Mouse (Mus musculus): ENCODE measurements around the gene Ccdc149. TPM values are rescaled to one million over a fixed set of nuclear protein-coding genes. Genes with fewer than 3 reads are reported as not detected.

The Ccdc149 gene
- polyA plus RNA-seq, 1 experiment from 2014 or later, result 0.64 TPM

DNA sequence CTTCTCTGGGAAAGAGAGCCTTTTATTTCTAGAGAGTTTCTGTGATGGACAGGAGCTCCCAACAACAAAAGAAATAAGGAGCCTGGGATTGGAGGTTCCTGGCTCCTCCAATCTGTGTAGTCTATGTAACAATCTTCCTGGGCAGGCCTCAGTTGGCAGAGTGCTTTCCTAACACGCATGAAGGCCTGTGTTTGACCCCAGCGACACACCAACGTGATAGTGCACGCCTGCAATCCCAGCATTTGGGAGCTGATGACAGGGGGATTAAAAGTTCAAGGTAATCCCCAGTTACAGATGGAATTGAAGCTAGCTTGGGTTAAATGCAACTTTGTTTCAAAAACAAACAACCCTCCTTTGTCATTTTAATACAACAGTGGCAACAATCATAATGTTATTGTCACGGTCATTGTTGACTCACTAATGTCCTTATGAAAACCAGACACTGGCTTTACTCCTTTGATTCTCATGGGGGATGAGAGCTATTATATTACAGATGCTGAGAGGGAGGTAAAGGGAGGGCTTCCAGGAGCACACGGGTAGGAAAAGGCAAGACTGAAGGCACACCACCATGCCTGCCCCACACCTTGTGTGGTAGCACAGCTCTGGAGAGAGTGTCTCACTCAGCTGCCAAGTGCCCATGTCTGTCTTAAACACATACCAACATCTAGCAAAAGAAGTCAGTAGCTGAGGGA lies 108.4 kb downstream of the Ccdc149 start:
- DNase-seq (ENCODE audit: low spot score), result no peak
- H3K4me1 ChIP-seq, result peaks cover 17% of the 10 kb centered on the region
- WGBS, result 70% methylated on average over 6 of the region's 6 CpGs
- peaks cover 1% of the 10 kb centered on the region; the same call in 1 of the 2 replicates for H3K27me3 ChIP-seq (ENCODE audit: low read depth, poor library complexity, severe bottlenecking)
- no peak overlapping the region for H3K4me3 ChIP-seq
- H3K27ac ChIP-seq, result no peak overlapping the region
- no peaks in the 10 kb centered on the region for H3K9me3 ChIP-seq (replicated peaks)
- H3K36me3 ChIP-seq, result no peaks in the 10 kb centered on the region

DNA sequence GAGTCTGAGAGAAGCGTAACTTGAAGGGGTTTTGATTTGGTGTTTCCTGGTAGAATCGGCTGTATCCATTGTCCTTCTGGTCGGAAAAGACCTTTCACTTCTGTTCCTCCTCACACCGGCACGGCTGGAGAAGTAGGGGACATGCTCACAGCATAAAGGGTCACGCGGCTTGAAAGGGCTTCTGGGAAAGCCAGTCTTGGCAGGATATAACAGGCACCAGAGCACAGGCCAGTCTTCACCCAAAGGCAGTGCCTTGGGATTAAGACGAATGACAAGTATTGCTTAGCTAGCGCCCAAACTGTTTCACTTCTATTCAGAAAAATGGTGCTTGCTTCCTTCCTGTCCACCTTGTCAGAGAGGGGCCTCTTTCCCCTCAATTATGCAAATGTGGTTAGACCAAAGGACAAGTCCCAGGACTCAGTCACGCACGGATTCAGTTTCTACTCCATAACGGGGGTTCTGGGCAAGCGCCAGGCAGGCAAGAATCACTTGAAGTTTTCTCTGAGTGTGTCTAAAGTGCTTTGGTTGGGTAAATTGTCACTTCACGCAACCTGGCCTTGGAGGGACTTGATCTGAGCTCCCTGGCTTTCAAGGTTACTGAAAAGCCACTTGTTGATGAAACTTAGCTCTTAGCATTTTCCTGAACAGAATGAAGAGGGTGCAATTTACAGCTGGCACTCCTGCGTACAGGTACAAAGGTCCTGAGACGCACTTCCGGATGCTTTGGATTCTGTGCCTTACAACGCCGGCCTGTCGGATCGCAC lies 110.9 kb downstream of the Ccdc149 start:
- WGBS, result 80% methylated on average over 21 of the region's 21 CpGs
- H3K36me3 ChIP-seq, result no peaks in the 10 kb centered on the region
- H3K27ac ChIP-seq, result no peak overlapping the region
- no peak overlapping the region for H3K4me3 ChIP-seq
- no peaks in the 10 kb centered on the region for H3K27me3 ChIP-seq (ENCODE audit: low read depth, poor library complexity, severe bottlenecking)
- no peaks in the 10 kb centered on the region for H3K9me3 ChIP-seq (replicated peaks)
- H3K4me1 ChIP-seq, result peaks cover 22% of the 10 kb centered on the region
- DNase-seq (ENCODE audit: low spot score), result no peak

DNA sequence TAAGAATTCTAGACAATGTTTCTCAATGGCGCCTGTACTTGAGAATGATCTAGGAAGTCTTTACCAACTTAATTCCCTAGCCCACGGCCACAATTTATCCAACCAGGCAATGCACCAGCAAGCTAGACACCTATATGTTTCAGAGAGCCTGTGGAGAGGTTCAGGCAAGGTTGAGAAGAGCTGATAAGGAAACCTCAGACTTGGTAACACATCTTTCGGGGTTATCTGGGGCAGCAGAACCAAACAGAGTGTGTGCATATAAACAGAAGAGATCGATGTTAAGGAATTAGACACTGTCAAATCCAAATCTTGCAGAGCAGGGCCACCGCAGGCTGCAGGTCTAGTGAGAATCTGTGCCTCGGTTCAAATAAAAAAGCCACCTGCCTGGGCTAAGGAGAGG lies 113.2 kb downstream of the Ccdc149 start:
- H3K36me3 ChIP-seq, result no peaks in the 10 kb centered on the region
- no peaks in the 10 kb centered on the region for H3K9me3 ChIP-seq (replicated peaks)
- WGBS, result 91% methylated on average over 6 of the region's 6 CpGs
- DNase-seq (ENCODE audit: low spot score), result no peak
- H3K27ac ChIP-seq, result no peak overlapping the region
- H3K4me1 ChIP-seq, result peaks cover 10% of the 10 kb centered on the region
- H3K27me3 ChIP-seq (ENCODE audit: low read depth, poor library complexity, severe bottlenecking), result no peaks in the 10 kb centered on the region
- no peak overlapping the region for H3K4me3 ChIP-seq

DNA sequence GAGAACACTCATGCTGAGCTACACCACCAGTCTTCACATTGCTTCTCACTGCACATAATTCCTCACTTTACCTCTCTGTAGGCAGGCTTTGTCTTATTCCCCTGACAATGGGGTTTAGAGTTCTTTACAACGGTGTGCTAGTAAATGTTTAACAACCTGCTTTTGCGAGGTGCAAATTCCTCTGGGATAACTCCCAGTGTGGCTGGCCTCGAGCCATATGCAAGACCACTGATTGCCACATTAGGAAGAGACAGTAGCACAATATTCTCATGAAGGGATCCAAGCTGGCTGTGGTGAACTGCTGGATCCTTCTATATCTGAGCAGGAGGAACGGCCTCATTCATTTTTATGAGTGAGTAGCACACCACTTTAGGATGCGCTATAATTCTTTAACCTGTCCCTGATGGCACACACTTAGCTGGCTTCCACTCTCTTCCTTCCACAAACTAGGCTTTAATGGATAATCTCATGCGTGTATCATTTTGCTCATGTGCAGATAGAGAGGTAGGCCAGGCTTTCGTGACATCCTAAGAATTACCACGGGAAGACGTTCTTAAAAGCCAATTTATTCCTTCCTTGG lies 114.1 kb downstream of the Ccdc149 start:
- Histone ChIP-seq H3K4me1 (peaks cover 9% of the 10 kb centered on the region; the same call in 1 of the 2 replicates), H3K27me3 (ENCODE audit: low read depth, poor library complexity, severe bottlenecking) (no peaks in the 10 kb centered on the region), H3K9me3 (replicated peaks) (no peaks in the 10 kb centered on the region), H3K4me3 (no peak overlapping the region), H3K36me3 (no peaks in the 10 kb centered on the region), H3K27ac (no peak overlapping the region)
- WGBS, result 70% methylated on average over 9 of the region's 9 CpGs
- DNase-seq (ENCODE audit: low spot score), result no peak

DNA sequence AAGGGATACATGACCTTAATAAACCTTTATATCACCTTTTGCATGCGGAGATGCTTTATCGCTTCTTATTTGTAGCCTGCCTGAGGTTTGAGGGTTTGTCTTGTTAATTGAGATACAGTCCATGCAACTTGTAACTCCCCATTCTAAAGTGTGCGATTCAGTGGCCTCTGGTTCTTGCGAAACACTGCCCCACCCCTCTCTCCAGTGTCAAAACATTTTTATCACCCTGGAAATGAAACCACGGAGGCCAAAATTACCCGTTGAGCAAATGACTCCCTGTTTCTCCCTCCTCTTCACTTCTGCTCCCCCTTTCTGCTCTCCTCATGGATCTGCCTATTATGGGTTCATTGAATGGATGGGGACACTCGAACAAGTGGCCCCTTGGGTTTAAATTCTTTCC lies 115.7 kb downstream of the Ccdc149 start:
- Histone ChIP-seq H3K4me1 (peaks cover 9% of the 10 kb centered on the region; the same call in 1 of the 2 replicates), H3K27ac (no peak overlapping the region), H3K9me3 (replicated peaks) (no peaks in the 10 kb centered on the region), H3K36me3 (no peaks in the 10 kb centered on the region), H3K4me3 (no peak overlapping the region), H3K27me3 (ENCODE audit: low read depth, poor library complexity, severe bottlenecking) (no peaks in the 10 kb centered on the region)
- WGBS, result 90% methylated on average over 7 of the region's 7 CpGs
- DNase-seq (ENCODE audit: low spot score), result no peak

DNA sequence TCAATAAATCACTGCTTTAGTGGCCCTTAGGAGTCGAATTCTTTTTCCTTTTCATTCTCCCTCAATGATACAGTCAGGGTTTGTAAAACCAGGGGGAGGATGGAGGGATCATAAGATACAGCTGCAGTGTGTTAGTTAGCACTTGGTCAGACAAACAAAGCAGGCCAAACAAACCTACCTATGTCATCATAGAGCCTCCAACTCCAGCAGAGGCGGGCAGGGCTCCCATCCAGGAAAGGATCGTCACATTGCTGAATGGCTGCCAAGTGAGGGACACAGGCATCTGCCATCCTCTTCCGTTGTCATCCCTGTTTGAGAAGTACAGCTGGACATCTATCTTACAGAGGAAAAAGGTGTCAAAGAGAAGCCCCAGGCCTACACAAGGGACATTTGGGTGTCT lies 116.9 kb downstream of the Ccdc149 start:
- WGBS, result 79% methylated on average over 4 of the region's 4 CpGs
- no peak for DNase-seq (ENCODE audit: low spot score)
- H3K4me1 ChIP-seq, result peaks cover 4% of the 10 kb centered on the region; the same call in 1 of the 2 replicates
- no peaks in the 10 kb centered on the region for H3K36me3 ChIP-seq
- no peaks in the 10 kb centered on the region for H3K9me3 ChIP-seq (replicated peaks)
- H3K27me3 ChIP-seq (ENCODE audit: low read depth, poor library complexity, severe bottlenecking), result no peaks in the 10 kb centered on the region
- no peak overlapping the region for H3K4me3 ChIP-seq
- H3K27ac ChIP-seq, result no peak overlapping the region

DNA sequence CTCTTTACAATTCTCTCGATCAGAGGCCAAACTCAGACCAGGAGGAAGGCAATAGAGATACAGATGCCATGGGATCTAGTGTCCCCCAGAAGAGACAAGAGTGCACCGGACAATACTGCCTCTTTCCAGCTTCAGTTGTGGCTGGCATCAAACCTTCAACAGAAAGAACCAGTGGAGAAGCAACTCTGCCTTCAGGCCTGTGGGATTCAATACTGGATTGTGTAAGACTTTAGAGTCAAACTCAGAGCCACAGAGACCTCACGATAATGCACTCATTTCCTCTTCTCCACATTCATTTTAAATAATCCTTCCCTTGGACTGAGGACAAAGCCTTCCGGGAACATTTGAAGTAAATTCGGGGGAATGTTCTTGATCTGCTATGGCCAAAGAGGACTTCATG lies 118.6 kb downstream of the Ccdc149 start:
- no peak for DNase-seq (ENCODE audit: low spot score)
- Histone ChIP-seq H3K4me1 (peaks cover 4% of the 10 kb centered on the region; the same call in 1 of the 2 replicates), H3K9me3 (replicated peaks) (no peaks in the 10 kb centered on the region), H3K27ac (no peak overlapping the region), H3K27me3 (ENCODE audit: low read depth, poor library complexity, severe bottlenecking) (no peaks in the 10 kb centered on the region), H3K36me3 (no peaks in the 10 kb centered on the region), H3K4me3 (no peak overlapping the region)
- WGBS, result 90% methylated on average over 5 of the region's 5 CpGs

DNA sequence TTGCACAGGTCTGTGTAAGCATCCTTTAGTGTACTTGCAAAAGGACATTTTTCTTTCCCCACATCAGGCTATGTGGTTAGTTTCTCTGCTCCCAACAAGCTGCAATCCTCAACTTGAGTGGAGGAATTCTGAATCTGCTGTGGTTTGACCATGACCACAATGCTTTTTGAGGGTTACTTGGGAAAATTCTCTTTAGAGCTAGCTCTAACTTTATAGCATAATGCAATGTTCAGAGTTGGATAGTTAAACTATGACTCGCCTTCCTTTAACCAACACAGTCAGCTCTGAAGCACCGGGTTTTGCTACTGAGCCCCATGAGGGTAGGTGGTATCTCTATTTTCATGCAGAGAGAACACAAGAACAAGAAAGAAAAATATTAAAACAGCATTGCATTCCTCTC lies 119.8 kb downstream of the Ccdc149 start:
- Histone ChIP-seq H3K9me3 (replicated peaks) (no peaks in the 10 kb centered on the region), H3K4me3 (no peak overlapping the region), H3K36me3 (no peaks in the 10 kb centered on the region), H3K27me3 (ENCODE audit: low read depth, poor library complexity, severe bottlenecking) (no peaks in the 10 kb centered on the region), H3K27ac (no peak overlapping the region), H3K4me1 (no peaks in the 10 kb centered on the region)
- no peak for DNase-seq (ENCODE audit: low spot score)
- WGBS, result 95% methylated on average over 2 of the region's 2 CpGs

DNA sequence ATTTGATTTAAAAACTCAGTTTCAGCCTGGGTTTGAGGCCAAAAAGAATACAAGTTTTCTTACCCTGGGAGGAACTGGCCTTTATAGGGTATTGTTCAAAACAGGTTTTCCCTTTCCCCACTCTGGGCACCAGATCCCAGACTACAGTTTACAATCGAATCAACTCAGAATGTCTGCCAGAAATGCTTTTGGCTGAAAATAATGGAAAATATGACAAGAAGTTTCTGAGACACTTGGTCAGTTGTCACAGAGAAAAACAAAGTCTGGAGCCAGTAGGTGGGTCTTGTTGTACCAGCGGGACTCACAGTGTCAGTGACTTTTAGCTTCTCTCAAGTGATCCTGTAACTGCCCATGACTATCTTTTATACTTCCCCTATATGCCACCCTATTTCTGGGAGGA lies 120.9 kb downstream of the Ccdc149 start:
- Histone ChIP-seq H3K4me3 (no peak overlapping the region), H3K4me1 (no peaks in the 10 kb centered on the region), H3K27ac (no peak overlapping the region), H3K9me3 (replicated peaks) (no peaks in the 10 kb centered on the region), H3K36me3 (no peaks in the 10 kb centered on the region), H3K27me3 (ENCODE audit: low read depth, poor library complexity, severe bottlenecking) (no peaks in the 10 kb centered on the region)
- WGBS, result 92% methylated on average over 2 of the region's 2 CpGs
- no peak for DNase-seq (ENCODE audit: low spot score)

DNA sequence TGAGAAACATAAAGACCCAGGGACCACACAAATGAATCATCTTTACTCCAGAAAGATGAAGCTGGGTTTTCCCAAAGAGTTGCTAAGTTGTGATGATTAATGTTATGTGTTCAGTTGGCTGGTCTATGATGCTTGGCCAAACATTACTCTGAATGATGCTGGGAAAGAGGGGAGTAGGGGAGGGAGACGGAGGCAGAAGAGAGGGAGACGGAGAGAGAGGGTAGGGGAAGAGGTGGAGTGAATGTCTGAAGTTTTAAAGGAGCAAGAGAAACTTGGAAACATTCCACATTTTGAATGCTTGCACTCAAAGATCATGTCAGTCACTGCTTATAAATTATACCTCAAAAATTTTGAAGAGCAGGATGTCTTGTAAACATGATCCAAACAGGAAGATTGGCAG lies 124.4 kb downstream of the Ccdc149 start:
- Histone ChIP-seq H3K27ac (no peak overlapping the region), H3K36me3 (no peaks in the 10 kb centered on the region), H3K27me3 (ENCODE audit: low read depth, poor library complexity, severe bottlenecking) (no peaks in the 10 kb centered on the region), H3K4me3 (no peak overlapping the region), H3K9me3 (replicated peaks) (no peaks in the 10 kb centered on the region), H3K4me1 (no peaks in the 10 kb centered on the region)
- 78% methylated on average over 2 of the region's 2 CpGs for WGBS
- no peak for DNase-seq (ENCODE audit: low spot score)

DNA sequence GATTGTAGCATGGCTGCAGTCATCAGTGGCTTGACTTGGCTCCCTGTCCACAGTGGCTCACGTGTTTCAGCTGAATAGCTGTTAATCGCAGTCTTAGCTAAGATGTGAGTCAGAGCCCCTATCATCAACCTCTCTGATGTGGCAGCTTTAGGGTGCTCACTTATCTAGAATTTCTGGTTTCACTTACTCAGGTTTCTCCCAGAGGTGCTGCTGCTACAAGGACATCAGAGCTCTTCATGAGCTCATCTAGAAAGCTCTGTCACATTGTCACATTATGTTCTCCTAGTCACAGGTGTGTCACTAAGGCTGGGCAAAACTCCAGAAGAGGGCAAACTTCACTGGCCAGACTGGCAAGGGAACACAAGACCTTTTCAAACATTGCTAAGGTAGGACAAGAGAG lies 132.2 kb downstream of the Ccdc149 start:
- Histone ChIP-seq H3K9me3 (replicated peaks) (no peaks in the 10 kb centered on the region), H3K36me3 (no peaks in the 10 kb centered on the region), H3K27me3 (ENCODE audit: low read depth, poor library complexity, severe bottlenecking) (no peaks in the 10 kb centered on the region), H3K4me3 (no peak overlapping the region), H3K4me1 (no peaks in the 10 kb centered on the region), H3K27ac (no peak overlapping the region)
- 88% methylated on average over 2 of the region's 2 CpGs for WGBS
- DNase-seq (ENCODE audit: low spot score), result no peak

DNA sequence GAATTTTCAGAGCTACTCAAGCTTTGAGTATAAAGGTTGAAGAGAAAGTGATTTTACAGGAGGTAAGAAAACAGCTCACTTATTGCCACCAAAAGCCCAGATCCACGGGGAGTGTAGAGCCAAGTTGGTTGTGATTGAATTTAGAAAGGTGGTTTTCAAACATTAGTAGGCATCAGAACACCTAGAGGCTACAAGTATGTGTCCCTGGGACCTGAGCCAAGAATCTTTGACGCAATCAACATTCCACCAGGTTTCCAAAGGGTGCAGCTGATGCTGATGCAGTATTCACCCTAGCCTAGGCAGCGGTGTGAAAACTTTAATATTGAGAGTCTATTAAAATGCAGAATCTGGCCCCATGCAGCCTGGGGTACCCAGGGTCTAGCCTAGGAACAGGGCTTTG lies 135.7 kb downstream of the Ccdc149 start:
- H3K27me3 ChIP-seq (ENCODE audit: low read depth, poor library complexity, severe bottlenecking), result no peaks in the 10 kb centered on the region
- H3K4me1 ChIP-seq, result no peaks in the 10 kb centered on the region; the same call in 1 of the 2 replicates
- no peaks in the 10 kb centered on the region for H3K36me3 ChIP-seq
- H3K9me3 ChIP-seq (replicated peaks), result no peaks in the 10 kb centered on the region
- no peak overlapping the region for H3K27ac ChIP-seq
- DNase-seq (ENCODE audit: low spot score), result no peak
- WGBS, result 88% methylated on average over 3 of the region's 3 CpGs
- H3K4me3 ChIP-seq, result no peak overlapping the region

DNA sequence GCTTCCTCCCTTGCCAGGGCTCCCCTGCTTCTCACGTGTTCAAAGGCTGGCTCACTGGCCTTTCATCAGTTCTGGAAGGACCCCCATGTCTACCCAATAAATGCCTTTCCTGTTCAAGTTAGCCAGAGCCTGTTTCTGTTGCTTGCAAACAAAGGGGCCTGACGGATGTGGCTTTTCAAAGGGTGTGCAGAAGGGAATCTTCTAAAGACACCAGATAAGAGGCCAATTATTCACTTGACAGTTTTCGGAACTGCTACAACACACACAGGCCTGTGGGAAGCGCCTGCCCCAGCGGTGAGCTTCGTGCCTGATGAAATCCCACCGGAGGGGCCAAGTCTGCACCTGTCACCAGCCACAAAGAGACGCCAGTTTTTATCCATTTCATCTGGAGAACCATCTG lies 139.2 kb downstream of the Ccdc149 start:
- Histone ChIP-seq H3K4me3 (no peak overlapping the region), H3K27ac (no peak overlapping the region), H3K9me3 (replicated peaks) (no peaks in the 10 kb centered on the region), H3K27me3 (ENCODE audit: low read depth, poor library complexity, severe bottlenecking) (no peaks in the 10 kb centered on the region), H3K4me1 (no peaks in the 10 kb centered on the region; the same call in 1 of the 2 replicates), H3K36me3 (no peaks in the 10 kb centered on the region)
- 39% methylated on average over 8 of the region's 8 CpGs for WGBS
- DNase-seq (ENCODE audit: low spot score), result no peak
